Mouse (Mus musculus) forebrain, embryonic 10.5 days (tissue): ENCODE measurements around the gene Lysmd1. TPM values are rescaled to one million over a fixed set of nuclear protein-coding genes. Genes with fewer than 3 reads are reported as not detected.
"Not testable (repeated sequence)": the region's sequence is repeated elsewhere in the genome, so short reads cannot be mapped to it uniquely, and the experiment has no call there.

ENCODE experiments used
- DNase-seq: peaks from one replicate; pipeline ENCODE4 v3.0.0-alpha.2; 2017; ENCODE audit warnings: low spot score; ENCODE audit errors: extremely low spot score
- H3K27ac ChIP-seq: fragments of 300-500 bp; sonication (generic); 2 replicates; pipeline ENCODE4 v1.5.1; 2016; ENCODE audit warnings: mild to moderate bottlenecking
- H3K27me3 ChIP-seq: fragments of 300-500 bp; sonication (generic); 2 replicates; pipeline ENCODE4 v1.6.1; 2016; ENCODE audit warnings: mild to moderate bottlenecking; ENCODE audit not compliant: poor library complexity, severe bottlenecking
- H3K36me3 ChIP-seq: fragments of 300-500 bp; sonication (generic); replicated peaks from 2 replicates; pipeline ENCODE4 v1.6.1; 2016; ENCODE audit warnings: mild to moderate bottlenecking, moderate library complexity
- H3K4me1 ChIP-seq: fragments of 300-500 bp; sonication (generic); 2 replicates; pipeline ENCODE4 v1.6.1; 2016
- H3K4me3 ChIP-seq: fragments of 300-500 bp; sonication (generic); 2 replicates; pipeline ENCODE4 v1.5.1; 2016; ENCODE audit warnings: mild to moderate bottlenecking, moderate library complexity
- H3K9me3 ChIP-seq: fragments of 300-500 bp; sonication (generic); 2 replicates; pipeline ENCODE4 v1.6.1; 2016; ENCODE audit warnings: mild to moderate bottlenecking, moderate library complexity
- WGBS: fragments of 180-500 bp; shearing (Covaris S2); methylation state at CpG from one replicate; pipeline ENCODE4 v1.1.7; 2016; 5-methylcytosine and 5-hydroxymethylcytosine counted together
- polyA plus RNA-seq: library from polyadenylated mRNA; unstranded; fragments of >200 nt; fragmentation: Nextera tagmentation; extraction: Ambion mirVana; gene quantifications from 2 replicates; pipeline ENCODE4 v1.2.1, GENCODE M21; 2016

Gene Lysmd1
- polyA plus RNA-seq, 1 experiment from 2014 or later: 12.6 TPM

DNA sequence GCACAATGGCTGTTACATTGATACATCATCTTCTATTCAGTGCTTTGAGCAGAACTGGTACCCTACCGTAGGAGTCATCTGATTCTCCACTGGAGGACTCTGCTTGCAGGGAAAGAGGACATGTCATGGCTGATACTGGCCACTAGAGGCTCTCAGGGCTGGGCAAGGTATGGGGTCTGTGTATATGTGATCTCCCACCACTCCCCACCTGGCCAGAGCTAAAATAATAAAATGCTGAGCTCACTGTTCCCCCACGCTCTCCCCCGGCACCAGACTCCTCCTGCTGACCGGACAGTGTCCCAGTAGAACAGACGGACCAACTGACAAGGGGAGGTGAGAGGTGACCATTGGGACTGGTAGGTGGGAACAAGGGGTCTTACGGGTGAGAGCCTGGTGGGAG is 9.6 kb upstream of the Lysmd1 start, which contains the start of gene Tmod4:
TSS of gene Tmod4 (plus strand) at position 231 of the 400 bp plus-strand sequence.
- H3K4me3 ChIP-seq: no peak within 1 kb of the TSS
- no peaks in the 10 kb centered on the region for H3K27me3 ChIP-seq
- 0 out of 2 replicates have a peak, but pooled peaks cover 7% of the 10 kb centered on the region for H3K4me1 ChIP-seq
- no peaks in the 10 kb centered on the region for H3K9me3 ChIP-seq
- 75% methylated on average over 6 of the region's 6 CpGs for WGBS
- H3K36me3 ChIP-seq: peaks cover 61% of the 10 kb centered on the region
- no peak within 1 kb of the TSS for H3K27ac ChIP-seq
- DNase-seq: no peak

- 61% methylated on average over 5 of the region's 5 CpGs for whole genome bisulfite sequencing
- DNase-seq: no peak
- no peak overlapping the region for H3K4me3 ChIP-seq
- H3K36me3 ChIP-seq: peaks cover 61% of the 10 kb centered on the region
- no peaks in the 10 kb centered on the region for H3K9me3 ChIP-seq
- H3K4me1 ChIP-seq: 0 out of 2 replicates have a peak, but pooled peaks cover 7% of the 10 kb centered on the region
- H3K27me3 ChIP-seq: no peaks in the 10 kb centered on the region
- no peak overlapping the region for H3K27ac ChIP-seq
Observed at GRCm38 (mm10) chr3:95124972-95125371, 8.9 kb upstream of the Lysmd1 start.

GRCm38 (mm10) chr3:95129226-95129651 is 4.6 kb upstream of the Lysmd1 start:
- Histone ChIP-seq H3K9me3 (no peaks in the 10 kb centered on the region), H3K27ac (0 out of 2 replicates have a peak overlapping the region, but pooled peaks have one; percentile 4), H3K36me3 (peaks cover 50% of the 10 kb centered on the region), H3K4me3 (no peak overlapping the region), H3K4me1 (peaks cover 17% of the 10 kb centered on the region), H3K27me3 (no peaks in the 10 kb centered on the region)
- WGBS: 61% methylated on average over 6 of the region's 6 CpGs
- no peak for DNase-seq

DNA sequence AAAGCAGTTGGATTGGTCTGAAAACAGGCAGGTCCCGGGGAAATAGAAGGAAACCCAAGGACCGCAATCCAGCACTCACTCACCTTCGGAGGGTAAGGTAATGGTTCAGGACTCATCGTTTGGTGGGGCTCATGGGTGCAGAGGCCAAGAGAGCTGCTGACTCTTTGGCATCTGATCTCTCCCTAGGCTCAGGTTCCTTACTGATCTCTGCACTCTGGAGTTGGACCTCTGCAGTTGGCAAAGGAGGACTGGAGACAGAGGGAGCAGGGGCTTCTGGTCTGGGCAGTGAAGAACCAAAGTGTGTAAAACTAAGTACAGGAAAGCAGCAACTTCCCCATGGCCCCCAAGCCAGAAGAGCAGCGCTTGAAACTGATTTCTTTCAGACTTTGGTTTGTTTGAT is 3.8 kb upstream of the Lysmd1 start:
- 87% methylated on average over 5 of the region's 5 CpGs for WGBS
- Histone ChIP-seq H3K27me3 (no peaks in the 10 kb centered on the region), H3K9me3 (no peaks in the 10 kb centered on the region), H3K4me1 (peaks cover 17% of the 10 kb centered on the region), H3K4me3 (no peak overlapping the region), H3K27ac (no peak overlapping the region), H3K36me3 (peaks cover 50% of the 10 kb centered on the region)
- no peak for DNase-seq

DNA sequence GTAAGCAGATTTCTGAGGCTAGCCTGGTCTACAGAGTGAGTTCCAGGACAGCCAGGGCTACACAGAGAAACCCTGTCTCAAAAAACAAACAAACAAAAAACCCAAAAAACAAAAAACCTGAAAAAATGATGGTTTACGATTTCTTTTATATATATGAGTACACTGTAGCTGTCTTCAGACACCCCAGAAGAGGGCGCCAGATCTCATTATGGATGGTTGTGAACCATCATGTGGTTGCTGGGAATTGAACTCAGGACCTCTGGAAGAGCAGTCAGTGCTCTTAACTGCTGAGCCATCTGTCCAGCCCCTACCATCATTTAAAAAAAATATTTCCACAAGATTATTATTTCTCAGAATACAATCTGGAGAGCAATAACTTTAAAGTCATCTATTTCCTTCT is 1.5 kb upstream of the Lysmd1 start:
- Histone ChIP-seq H3K4me3 (peak overlapping the region; percentile 78; the same call in 1 of the 2 replicates), H3K36me3 (peaks cover 46% of the 10 kb centered on the region), H3K4me1 (peaks cover 28% of the 10 kb centered on the region)
- not testable (repeated sequence) for H3K27ac ChIP-seq, H3K9me3 ChIP-seq, DNase-seq, H3K27me3 ChIP-seq
- 85% methylated on average over 2 of the region's 2 CpGs for WGBS

DNA sequence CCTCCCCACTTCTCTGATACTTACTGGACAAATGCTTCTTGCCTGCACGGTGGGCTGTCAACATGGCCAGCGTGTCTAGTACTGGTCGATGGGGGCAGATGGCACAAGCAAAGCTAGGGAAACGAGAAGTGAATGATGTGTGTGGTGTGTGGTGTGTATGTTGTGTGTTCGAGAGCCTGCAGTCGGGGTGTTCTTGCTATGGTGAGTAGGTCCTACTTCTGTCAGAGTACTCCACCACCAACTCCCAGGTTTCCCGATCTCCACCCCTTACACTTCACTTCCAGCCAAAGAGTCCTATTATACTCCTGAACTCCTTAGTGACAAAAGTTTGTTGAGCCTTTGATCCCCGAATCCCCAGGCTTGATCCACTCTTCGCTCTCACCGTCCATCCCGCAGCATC is 712 bp upstream of the Lysmd1 start:
- no peak for DNase-seq
- 64% methylated on average over 11 of the region's 11 CpGs for WGBS
- peak overlapping the region; percentile 89 for H3K27ac ChIP-seq

GRCm38 (mm10) chr3:95134133-95134532 is 245 bp downstream of the Lysmd1 start:
- not testable (repeated sequence) for H3K9me3 ChIP-seq, DNase-seq, H3K27ac ChIP-seq, H3K27me3 ChIP-seq
- Histone ChIP-seq H3K36me3 (peaks cover 34% of the 10 kb centered on the region), H3K4me3 (peak overlapping the region; percentile 78), H3K4me1 (peaks cover 29% of the 10 kb centered on the region)
- no CpG with 5 or more reads among the region's 12 CpGs for WGBS

More for the DNA sequence above, 712 bp upstream of the Lysmd1 start:
- Histone ChIP-seq H3K4me3 (peak overlapping the region; percentile 78), H3K27me3 (no peaks in the 10 kb centered on the region), H3K36me3 (peaks cover 43% of the 10 kb centered on the region), H3K9me3 (no peaks in the 10 kb centered on the region), H3K4me1 (peaks cover 31% of the 10 kb centered on the region)

DNA sequence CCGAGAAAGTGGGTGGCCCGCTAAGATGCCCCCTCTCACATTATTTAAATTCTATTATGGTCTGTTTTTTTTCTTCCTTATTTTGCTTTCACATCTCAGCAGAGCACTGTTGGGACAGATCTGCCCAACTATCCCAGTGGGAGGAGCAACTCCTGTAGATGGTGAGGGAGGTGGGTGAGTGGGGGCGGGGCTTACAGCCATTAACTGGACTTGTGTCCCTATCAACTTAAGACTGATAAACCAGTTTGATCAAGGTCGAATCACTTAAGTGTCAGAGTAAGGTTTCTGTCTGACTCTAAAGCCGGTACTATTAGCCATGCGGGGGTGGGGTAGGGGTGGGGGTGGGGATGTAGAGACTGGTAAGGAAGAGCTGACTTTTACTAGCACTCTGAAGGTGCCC is 1.1 kb downstream of the Lysmd1 start:
- H3K27ac ChIP-seq: no peak overlapping the region
- H3K4me3 ChIP-seq: peak overlapping the region; percentile 47
- DNase-seq: no peak
- peaks cover 28% of the 10 kb centered on the region for H3K4me1 ChIP-seq
- H3K27me3 ChIP-seq: no peaks in the 10 kb centered on the region
- peaks cover 32% of the 10 kb centered on the region for H3K36me3 ChIP-seq
- WGBS: 40% methylated on average over 6 of the region's 6 CpGs
- H3K9me3 ChIP-seq: no peaks in the 10 kb centered on the region

DNA sequence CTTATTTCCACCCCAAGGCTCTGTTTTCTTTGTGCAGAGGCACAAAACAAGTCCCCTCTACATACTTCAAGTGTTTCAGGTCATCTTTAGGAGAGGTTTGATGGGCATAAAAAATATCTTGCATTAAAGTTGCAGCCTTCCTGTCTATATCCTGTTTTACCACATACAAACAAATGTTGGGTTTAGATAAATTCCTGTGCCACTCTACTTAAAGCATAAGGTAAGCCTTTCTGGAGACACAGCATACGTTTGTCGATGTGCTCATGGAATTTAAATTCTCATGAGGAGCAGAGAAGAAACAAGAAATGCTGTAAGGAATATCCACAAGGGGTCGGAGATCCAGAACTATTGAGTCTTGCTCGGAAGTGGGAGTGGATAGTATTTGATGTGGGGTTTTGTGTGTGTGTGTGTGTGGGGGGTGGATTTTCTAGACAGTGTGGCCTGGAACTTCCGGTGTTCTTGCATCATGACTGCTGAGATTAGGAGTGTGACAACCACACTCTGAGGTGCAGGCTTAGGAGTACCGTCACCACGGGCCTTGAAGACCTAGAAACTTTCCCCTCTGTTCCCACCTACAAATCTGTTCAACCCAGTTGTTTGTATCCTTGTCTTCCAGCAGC is 1.7 kb downstream of the Lysmd1 start:
- H3K27ac ChIP-seq: no peak overlapping the region
- H3K4me3 ChIP-seq: peak overlapping the region; percentile 47
- no peak for DNase-seq

DNA sequence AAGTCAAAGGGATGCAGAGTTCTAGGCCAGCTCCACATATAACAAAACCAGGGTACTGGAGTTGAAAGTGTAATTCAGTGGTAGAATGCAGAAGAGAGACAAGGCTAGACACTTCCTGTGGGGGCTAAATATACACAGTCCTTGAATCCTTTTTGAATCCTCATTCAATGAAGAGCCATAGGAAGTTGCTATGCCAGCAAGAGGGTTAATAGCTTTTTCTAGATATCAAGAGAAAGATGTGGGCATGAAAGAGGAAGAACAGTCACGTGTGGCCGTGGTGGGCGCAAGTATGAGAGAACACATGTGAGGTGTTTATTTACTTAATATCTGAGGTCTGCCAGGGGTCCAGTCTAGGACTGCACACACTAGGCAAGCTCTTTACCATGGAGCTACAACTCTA is 2.4 kb downstream of the Lysmd1 start:
- peaks cover 29% of the 10 kb centered on the region for H3K36me3 ChIP-seq
- DNase-seq: no peak
- H3K27ac ChIP-seq: no peak overlapping the region
- peaks cover 32% of the 10 kb centered on the region for H3K4me1 ChIP-seq
- WGBS: 96% methylated on average over 3 of the region's 3 CpGs
- no peaks in the 10 kb centered on the region for H3K27me3 ChIP-seq
- H3K9me3 ChIP-seq: no peaks in the 10 kb centered on the region
- no peak overlapping the region for H3K4me3 ChIP-seq

More for the DNA sequence above, 1.7 kb downstream of the Lysmd1 start:
- Histone ChIP-seq H3K27me3 (no peaks in the 10 kb centered on the region), H3K9me3 (no peaks in the 10 kb centered on the region), H3K4me1 (peaks cover 32% of the 10 kb centered on the region), H3K36me3 (peaks cover 33% of the 10 kb centered on the region)
- WGBS: 90% methylated on average over 7 of the region's 7 CpGs

GRCm38 (mm10) chr3:95139586-95140288 is 5.8 kb downstream of the Lysmd1 start:
- Histone ChIP-seq H3K4me3 (peak overlapping the region; percentile 11; the same call in 1 of the 2 replicates), H3K36me3 (peaks cover 14% of the 10 kb centered on the region), H3K4me1 (peaks cover 23% of the 10 kb centered on the region), H3K27ac (no peak overlapping the region), H3K9me3 (no peaks in the 10 kb centered on the region), H3K27me3 (no peaks in the 10 kb centered on the region)
- DNase-seq: no peak
- 72% methylated on average over 25 of the region's 25 CpGs for whole genome bisulfite sequencing

GRCm38 (mm10) chr3:95140289-95140595 is 6.4 kb downstream of the Lysmd1 start:
- WGBS: 69% methylated on average over 18 of the region's 18 CpGs
- Histone ChIP-seq H3K27me3 (no peaks in the 10 kb centered on the region), H3K4me3 (peak overlapping the region; percentile 11; the same call in 1 of the 2 replicates), H3K9me3 (no peaks in the 10 kb centered on the region), H3K27ac (no peak overlapping the region), H3K4me1 (peaks cover 18% of the 10 kb centered on the region), H3K36me3 (peaks cover 14% of the 10 kb centered on the region)
- no peak for DNase-seq

- H3K27me3 ChIP-seq: no peaks in the 10 kb centered on the region
- 89% methylated on average over 6 of the region's 6 CpGs for WGBS
- no peaks in the 10 kb centered on the region for H3K9me3 ChIP-seq
- DNase-seq: no peak
- H3K4me3 ChIP-seq: no peak overlapping the region
- no peak overlapping the region for H3K27ac ChIP-seq
- H3K4me1 ChIP-seq: peaks cover 12% of the 10 kb centered on the region
- peaks cover 14% of the 10 kb centered on the region for H3K36me3 ChIP-seq
Observed at GRCm38 (mm10) chr3:95140795-95141194, 6.9 kb downstream of the Lysmd1 start.
